14 mouse cellular contexts compared by ENCODE assay signal in genomic region chr6:38980921-38981715, GRCm38 (mm10).
DNase-seq lines count a peak whose midpoint lies in the region; ATAC-seq and TF ChIP-seq lines count a peak whose summit lies in the region.
"Had no signal": no experiment of that assay in that cellular context is flagged by ENCODE, and none has a peak within 500 bp of the region (broad histone marks: within the 10 kb centered on the region; RNA-seq: fewer than 3 reads in every experiment).

No protein-coding gene starts in this region.

- intact Hi-C loops in heart, postnatal 25 days (cut with DNase I): no loop called here

- no peak overlapping the region for H3K27ac ChIP-seq in midbrain, embryonic 11.5 days (ENCODE audit: low read depth, low read length)
- no peak overlapping the region for H3K27ac ChIP-seq in midbrain, embryonic 15.5 days
- H3K27ac ChIP-seq in liver, postnatal 0 days (ENCODE audit: low read depth): 0 out of 2 replicates have a peak overlapping the region, but pooled peaks have one; percentile 8
- H3K27ac ChIP-seq: heart, embryonic 15.5 days; hindbrain, embryonic 14.5 days; neural tube, embryonic 15.5 days had no signal

- no peak for TF ChIP-seq CTCF in liver, postnatal 0 days (IDR thresholded peaks at IDR 0.05; ENCODE audit: low read depth)

- no peaks in the 10 kb centered on the region for H3K9me3 ChIP-seq in midbrain, embryonic 11.5 days (ENCODE audit: control insufficient read depth, low read length)
- no peaks in the 10 kb centered on the region for H3K9me3 ChIP-seq in midbrain, embryonic 15.5 days
- H3K9me3 ChIP-seq in liver, postnatal 0 days (ENCODE audit: low read length): no peaks in the 10 kb centered on the region
- H3K9me3 ChIP-seq: heart, embryonic 15.5 days; megakaryocyte, embryonic 14.5 days; neural tube, embryonic 15.5 days had no signal

- H3K4me2 ChIP-seq in midbrain, embryonic 11.5 days: no peak overlapping the region
- no peak overlapping the region for H3K4me2 ChIP-seq in midbrain, embryonic 15.5 days
- H3K4me2 ChIP-seq in liver, postnatal 0 days (ENCODE audit: low read depth, low read length): no peak overlapping the region
- H3K4me2 ChIP-seq: heart, embryonic 15.5 days; hindbrain, embryonic 14.5 days; neural tube, embryonic 15.5 days had no signal

- no peak overlapping the region for H3K9ac ChIP-seq in midbrain, embryonic 11.5 days (ENCODE audit: low read length)
- no peak overlapping the region for H3K9ac ChIP-seq in midbrain, embryonic 15.5 days
- no peak overlapping the region for H3K9ac ChIP-seq in liver, postnatal 0 days (replicated peaks)
- H3K9ac ChIP-seq: heart, embryonic 15.5 days; hindbrain, embryonic 14.5 days; neural tube, embryonic 15.5 days had no signal

- WGBS in midbrain, embryonic 11.5 days: 83% methylated on average over 11 of the region's 11 CpGs
- WGBS in midbrain, embryonic 15.5 days: 86% methylated on average over 11 of the region's 11 CpGs
- 36% methylated on average over 11 of the region's 11 CpGs for WGBS in liver, postnatal 0 days (ENCODE audit: insufficient replicate concordance)

- no peak overlapping the region for H3K4me3 ChIP-seq in midbrain, embryonic 11.5 days (ENCODE audit: low read depth, low read length)
- no peak overlapping the region for H3K4me3 ChIP-seq in midbrain, embryonic 15.5 days
- H3K4me3 ChIP-seq in liver, postnatal 0 days (ENCODE audit: low read depth, low read length): no peak overlapping the region
- H3K4me3 ChIP-seq: heart, embryonic 15.5 days; neural tube, embryonic 15.5 days had no signal

- ATAC-seq in midbrain, embryonic 11.5 days (ENCODE audit: low FRiP score): no peak
- no peak for ATAC-seq in midbrain, embryonic 15.5 days (replicated peaks)
- ATAC-seq in liver, postnatal 0 days: peak; percentile 36; the same call in 1 of the 2 replicates
- ATAC-seq: activated CD4-positive, CD25-positive, alpha-beta regulatory T cell, adult 4 months; CD4-positive, CD25-positive, alpha-beta regulatory T cell, adult 4 months had no signal

- H3K4me1 ChIP-seq in midbrain, embryonic 11.5 days (ENCODE audit: control insufficient read depth, insufficient read depth, low read length): no peaks in the 10 kb centered on the region
- H3K4me1 ChIP-seq in midbrain, embryonic 15.5 days: peaks cover 4% of the 10 kb centered on the region; the same call in 1 of the 2 replicates
- peaks cover 19% of the 10 kb centered on the region for H3K4me1 ChIP-seq in liver, postnatal 0 days (ENCODE audit: insufficient read depth)

- H3K36me3 ChIP-seq in midbrain, embryonic 11.5 days (ENCODE audit: control insufficient read depth, insufficient read depth, low read length): no peaks in the 10 kb centered on the region
- no peaks in the 10 kb centered on the region for H3K36me3 ChIP-seq in midbrain, embryonic 15.5 days (replicated peaks)
- no peaks in the 10 kb centered on the region for H3K36me3 ChIP-seq in liver, postnatal 0 days (replicated peaks; ENCODE audit: insufficient read depth, low read length)
- H3K36me3 ChIP-seq: heart, embryonic 15.5 days; neural tube, embryonic 15.5 days had no signal

- H3K27me3 ChIP-seq in midbrain, embryonic 11.5 days (ENCODE audit: control insufficient read depth, insufficient read depth, low read length): no peaks in the 10 kb centered on the region
- no peaks in the 10 kb centered on the region for H3K27me3 ChIP-seq in midbrain, embryonic 15.5 days (replicated peaks)
- H3K27me3 ChIP-seq in liver, postnatal 0 days (ENCODE audit: insufficient read depth, low read length): no peaks in the 10 kb centered on the region
- H3K27me3 ChIP-seq: heart, embryonic 15.5 days; megakaryocyte, embryonic 14.5 days; neural tube, embryonic 15.5 days had no signal

- no peak for TF ChIP-seq EP300 in liver, postnatal 0 days (IDR thresholded peaks at IDR 0.05; ENCODE audit: low read depth)

- DNase-seq in midbrain, embryonic 11.5 days (ENCODE audit: low spot score, missing footprints): peak; percentile 61
- DNase-seq in kidney, adult 9 months: peak; percentile 76
- DNase-seq in liver, postnatal 0 days: no peak
- DNase-seq in cerebellum, adult 18-20 months: no peak
- DNase-seq in heart, postnatal 25 days (ENCODE audit: low spot score): no peak
- DNase-seq in cerebellum, adult 9-11 months: no peak
- DNase-seq: cerebellum, adult 8-10 months had no signal

Comparison
In these comparisons a context has a peak if more than half of its experiments do, and no peak if none do; other contexts are left out.
1. DNase-seq: peak in midbrain, embryonic 11.5 days (single experiment) and kidney, adult 9 months (single experiment); none in liver, postnatal 0 days (single experiment), cerebellum, adult 18-20 months (0 of 2), heart, postnatal 25 days (single experiment) and cerebellum, adult 9-11 months (single experiment).